Mouse (Mus musculus): ENCODE measurements around the gene Trim2. TPM values are rescaled to one million over a fixed set of nuclear protein-coding genes. Genes with fewer than 3 reads are reported as not detected.

Trim2 gene
- polyA plus RNA-seq, 1 experiment = 0.53 TPM

GRCm38 (mm10) chr3:84243116-84243515 is 63.6 kb downstream of the Trim2 start:
- Histone ChIP-seq H3K27ac (ENCODE audit: control insufficient read depth, insufficient read depth, low read depth, low read length) (no peak overlapping the region), H3K27me3 (ENCODE audit: control insufficient read depth, insufficient read depth, low read length) (no peaks in the 10 kb centered on the region), H3K36me3 (ENCODE audit: control insufficient read depth, insufficient read depth, low read length) (no peaks in the 10 kb centered on the region), H3K4me3 (ENCODE audit: control insufficient read depth, low read depth, low read length) (no peak overlapping the region), H3K4me1 (ENCODE audit: control insufficient read depth, insufficient read depth, low read length) (no peaks in the 10 kb centered on the region)
- TF ChIP-seq CTCF (IDR thresholded peaks at IDR 0.05; ENCODE audit: control insufficient read depth, insufficient read depth, insufficient replicate concordance, low read depth, low read length) (no peak), POLR2A (IDR thresholded peaks at IDR 0.05; ENCODE audit: control insufficient read depth, low read depth, low read length) (no peak)

GRCm38 (mm10) chr3:84242497-84242896 is 64.2 kb downstream of the Trim2 start:
- no peak overlapping the region for H3K27ac ChIP-seq (ENCODE audit: control insufficient read depth, insufficient read depth, low read depth, low read length)
- no peak for TF ChIP-seq CTCF (IDR thresholded peaks at IDR 0.05; ENCODE audit: control insufficient read depth, insufficient read depth, insufficient replicate concordance, low read depth, low read length)
- no peak for TF ChIP-seq POLR2A (IDR thresholded peaks at IDR 0.05; ENCODE audit: control insufficient read depth, low read depth, low read length)
- H3K27me3 ChIP-seq (ENCODE audit: control insufficient read depth, insufficient read depth, low read length) = no peaks in the 10 kb centered on the region
- no peaks in the 10 kb centered on the region for H3K36me3 ChIP-seq (ENCODE audit: control insufficient read depth, insufficient read depth, low read length)
- no peak overlapping the region for H3K4me3 ChIP-seq (ENCODE audit: control insufficient read depth, low read depth, low read length)
- H3K4me1 ChIP-seq (ENCODE audit: control insufficient read depth, insufficient read depth, low read length) = no peaks in the 10 kb centered on the region

GRCm38 (mm10) chr3:84241098-84241497 is 65.6 kb downstream of the Trim2 start:
- no peaks in the 10 kb centered on the region for H3K27me3 ChIP-seq (ENCODE audit: control insufficient read depth, insufficient read depth, low read length)
- H3K27ac ChIP-seq (ENCODE audit: control insufficient read depth, insufficient read depth, low read depth, low read length) = no peak overlapping the region
- H3K4me1 ChIP-seq (ENCODE audit: control insufficient read depth, insufficient read depth, low read length) = no peaks in the 10 kb centered on the region
- no peak overlapping the region for H3K4me3 ChIP-seq (ENCODE audit: control insufficient read depth, low read depth, low read length)
- TF ChIP-seq CTCF (IDR thresholded peaks at IDR 0.05; ENCODE audit: control insufficient read depth, insufficient read depth, insufficient replicate concordance, low read depth, low read length) (no peak), POLR2A (IDR thresholded peaks at IDR 0.05; ENCODE audit: control insufficient read depth, low read depth, low read length) (no peak)
- no peaks in the 10 kb centered on the region for H3K36me3 ChIP-seq (ENCODE audit: control insufficient read depth, insufficient read depth, low read length)

GRCm38 (mm10) chr3:84235420-84236304 is 71.0 kb downstream of the Trim2 start:
- Histone ChIP-seq H3K27me3 (ENCODE audit: control insufficient read depth, insufficient read depth, low read length) (no peaks in the 10 kb centered on the region), H3K36me3 (ENCODE audit: control insufficient read depth, insufficient read depth, low read length) (no peaks in the 10 kb centered on the region), H3K4me3 (ENCODE audit: control insufficient read depth, low read depth, low read length) (no peak overlapping the region), H3K27ac (ENCODE audit: control insufficient read depth, insufficient read depth, low read depth, low read length) (no peak overlapping the region), H3K4me1 (ENCODE audit: control insufficient read depth, insufficient read depth, low read length) (no peaks in the 10 kb centered on the region)
- no peak for TF ChIP-seq CTCF (IDR thresholded peaks at IDR 0.05; ENCODE audit: control insufficient read depth, insufficient read depth, insufficient replicate concordance, low read depth, low read length)
- no peak for TF ChIP-seq POLR2A (IDR thresholded peaks at IDR 0.05; ENCODE audit: control insufficient read depth, low read depth, low read length)

- TF ChIP-seq CTCF (IDR thresholded peaks at IDR 0.05; ENCODE audit: control insufficient read depth, insufficient read depth, insufficient replicate concordance, low read depth, low read length) = no peak
- no peak for TF ChIP-seq POLR2A (IDR thresholded peaks at IDR 0.05; ENCODE audit: control insufficient read depth, low read depth, low read length)
- no peak overlapping the region for H3K4me3 ChIP-seq (ENCODE audit: control insufficient read depth, low read depth, low read length)
- H3K36me3 ChIP-seq (ENCODE audit: control insufficient read depth, insufficient read depth, low read length) = no peaks in the 10 kb centered on the region
- no peak overlapping the region for H3K27ac ChIP-seq (ENCODE audit: control insufficient read depth, insufficient read depth, low read depth, low read length)
- H3K4me1 ChIP-seq (ENCODE audit: control insufficient read depth, insufficient read depth, low read length) = no peaks in the 10 kb centered on the region
- H3K27me3 ChIP-seq (ENCODE audit: control insufficient read depth, insufficient read depth, low read length) = no peaks in the 10 kb centered on the region
These were observed 72.1 kb downstream of the Trim2 start for GRCm38 (mm10) chr3:84234562-84234961.

- Histone ChIP-seq H3K27ac (ENCODE audit: control insufficient read depth, insufficient read depth, low read depth, low read length) (no peak overlapping the region), H3K36me3 (ENCODE audit: control insufficient read depth, insufficient read depth, low read length) (no peaks in the 10 kb centered on the region), H3K4me3 (ENCODE audit: control insufficient read depth, low read depth, low read length) (no peak overlapping the region), H3K27me3 (ENCODE audit: control insufficient read depth, insufficient read depth, low read length) (no peaks in the 10 kb centered on the region), H3K4me1 (ENCODE audit: control insufficient read depth, insufficient read depth, low read length) (peaks cover 3% of the 10 kb centered on the region)
- no peak for TF ChIP-seq POLR2A (IDR thresholded peaks at IDR 0.05; ENCODE audit: control insufficient read depth, low read depth, low read length)
- TF ChIP-seq CTCF (IDR thresholded peaks at IDR 0.05; ENCODE audit: control insufficient read depth, insufficient read depth, insufficient replicate concordance, low read depth, low read length) = no peak
These were observed 72.8 kb downstream of the Trim2 start for GRCm38 (mm10) chr3:84233663-84234415.

GRCm38 (mm10) chr3:84232312-84232711 is 74.4 kb downstream of the Trim2 start:
- Histone ChIP-seq H3K4me3 (ENCODE audit: control insufficient read depth, low read depth, low read length) (no peak overlapping the region), H3K27me3 (ENCODE audit: control insufficient read depth, insufficient read depth, low read length) (no peaks in the 10 kb centered on the region), H3K4me1 (ENCODE audit: control insufficient read depth, insufficient read depth, low read length) (peaks cover 3% of the 10 kb centered on the region), H3K27ac (ENCODE audit: control insufficient read depth, insufficient read depth, low read depth, low read length) (no peak overlapping the region), H3K36me3 (ENCODE audit: control insufficient read depth, insufficient read depth, low read length) (no peaks in the 10 kb centered on the region)
- TF ChIP-seq POLR2A (IDR thresholded peaks at IDR 0.05; ENCODE audit: control insufficient read depth, low read depth, low read length) = no peak

All from testis, adult 2 months (tissue).